Mouse (Mus musculus) embryonic facial prominence, embryonic 10.5 days (tissue): ENCODE results near the gene Samd11. TPM values are rescaled to one million over a fixed set of nuclear protein-coding genes. Genes with fewer than 3 reads are reported as not detected.

Source experiments
- DNase-seq: peaks from one replicate; pipeline ENCODE4 v3.0.0-alpha.2; 2017; ENCODE audit warnings: low spot score
- H3K27ac ChIP-seq: fragments of 300-500 bp; sonication (generic); replicated peaks from 2 replicates; pipeline ENCODE4 v1.5.1; 2016; ENCODE audit warnings: mild to moderate bottlenecking
- H3K27me3 ChIP-seq: fragments of 300-500 bp; sonication (generic); replicated peaks from 2 replicates; pipeline ENCODE4 v1.6.1; 2016; ENCODE audit warnings: low read depth, mild to moderate bottlenecking; ENCODE audit not compliant: poor library complexity, severe bottlenecking
- H3K36me3 ChIP-seq: fragments of 300-500 bp; sonication (generic); replicated peaks from 2 replicates; pipeline ENCODE4 v1.6.1; 2016; ENCODE audit warnings: mild to moderate bottlenecking, moderate library complexity
- H3K4me1 ChIP-seq: fragments of 300-500 bp; sonication (generic); 2 replicates; pipeline ENCODE4 v1.6.1; 2016
- H3K4me3 ChIP-seq: fragments of 300-500 bp; sonication (generic); 2 replicates; pipeline ENCODE4 v1.5.1; 2016; ENCODE audit warnings: mild to moderate bottlenecking, moderate library complexity
- H3K9me3 ChIP-seq: fragments of 300-500 bp; sonication (generic); 2 replicates; pipeline ENCODE4 v1.6.1; 2016; ENCODE audit warnings: mild to moderate bottlenecking
- WGBS: fragments of 180-500 bp; shearing (Covaris S2); methylation state at CpG from one replicate; pipeline ENCODE4 v1.1.7; 2016; 5-methylcytosine and 5-hydroxymethylcytosine counted together
- polyA plus RNA-seq: library from polyadenylated mRNA; unstranded; fragments of >200 nt; fragmentation: Nextera tagmentation; extraction: Ambion mirVana; gene quantifications from 2 replicates; pipeline ENCODE4 v1.2.1, GENCODE M21; 2016

The Samd11 gene
- polyA plus RNA-seq, result 1.2 and 1.6 TPM in 2 replicates

DNA sequence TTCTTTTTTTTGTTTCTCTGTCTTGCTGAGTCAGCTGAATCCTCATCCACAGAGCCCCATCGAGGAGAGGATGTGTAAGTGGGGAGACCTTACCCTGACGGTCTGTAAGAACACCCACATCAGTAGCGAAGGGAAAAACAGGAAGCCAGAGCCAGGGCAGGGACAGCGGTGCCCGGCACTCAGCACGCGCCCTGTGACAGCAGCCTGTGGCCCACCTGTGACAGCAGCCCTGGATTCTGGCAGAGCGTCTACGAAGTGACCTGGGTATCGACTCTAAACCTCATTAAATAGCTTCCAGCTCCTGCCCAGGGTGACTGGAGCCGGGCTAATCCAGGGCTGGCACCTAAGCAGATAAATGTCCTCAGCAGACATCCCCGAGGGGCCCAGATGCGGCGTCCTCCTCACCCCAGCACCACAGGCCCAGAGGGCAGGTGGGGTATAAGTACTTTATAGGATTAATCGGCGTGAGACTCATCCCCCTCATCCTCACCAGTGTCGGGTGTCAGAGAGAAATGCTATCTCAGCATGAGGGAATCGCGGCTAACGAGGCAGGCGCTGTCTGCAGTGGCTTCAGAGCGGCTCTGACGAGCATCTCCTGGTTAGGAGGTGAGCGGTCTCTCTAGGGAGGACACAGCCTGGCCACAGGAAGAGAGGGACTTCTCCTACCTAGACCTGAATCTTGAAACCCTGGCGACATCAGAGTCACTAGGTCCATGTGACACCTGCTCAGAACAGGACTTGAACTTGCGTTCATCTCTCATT, at the start of gene Samd11:
Samd11 (minus strand) TSS at position 580 of the 762 bp plus-strand sequence.
- 2% methylated on average over 26 of the region's 26 CpGs for WGBS
- no peaks in the 10 kb centered on the region for H3K9me3 ChIP-seq
- peak within 1 kb of the TSS; percentile 39 for H3K4me3 ChIP-seq
- 0 out of 2 replicates have a peak, but pooled peaks cover 3% of the 10 kb centered on the region for H3K36me3 ChIP-seq
- H3K27ac ChIP-seq, result no peak within 1 kb of the TSS
- peaks cover 17% of the 10 kb centered on the region for H3K4me1 ChIP-seq
- H3K27me3 ChIP-seq, result peaks cover 48% of the 10 kb centered on the region
- peak; percentile 36 for DNase-seq

DNA sequence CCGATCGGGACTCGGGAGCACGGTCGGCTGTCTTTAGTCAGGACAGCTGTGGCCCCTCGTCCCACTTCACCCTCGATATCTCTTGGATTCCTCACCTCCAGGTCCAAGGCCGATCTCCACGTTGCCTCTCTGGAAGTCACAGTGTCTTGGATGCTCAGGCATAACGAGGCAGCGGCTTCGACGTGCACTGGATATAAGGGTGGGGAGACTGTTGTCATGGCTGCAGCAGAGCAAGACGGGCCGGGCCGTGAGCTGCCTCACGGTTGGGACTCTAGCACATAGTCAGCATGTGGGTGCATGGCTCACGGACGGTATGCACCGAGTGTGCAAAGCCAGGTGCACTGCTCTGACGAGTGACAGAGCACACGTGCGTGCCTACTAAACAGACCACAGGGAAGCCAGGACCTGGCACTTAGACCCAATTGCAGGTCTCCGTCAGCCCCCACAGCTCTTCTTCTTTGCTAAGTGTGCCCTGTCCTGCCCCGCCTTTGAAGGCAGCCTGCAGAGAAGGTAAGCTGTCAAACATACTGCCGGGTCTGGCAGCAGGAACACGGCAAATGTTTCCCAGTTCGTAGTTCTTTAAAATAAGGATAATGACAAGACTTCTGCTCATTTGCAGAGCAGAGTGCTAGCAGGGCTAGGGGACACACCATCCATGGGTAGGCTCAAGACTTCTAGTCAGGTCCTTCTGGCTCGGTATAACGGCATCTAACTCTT, 938 bp downstream of the Samd11 start:
- DNase-seq, result peak; percentile 46
- peak overlapping the region; percentile 39 for H3K4me3 ChIP-seq
- peaks cover 8% of the 10 kb centered on the region for H3K36me3 ChIP-seq
- peaks cover 24% of the 10 kb centered on the region for H3K4me1 ChIP-seq
- 1% methylated on average over 30 of the region's 30 CpGs for WGBS
- no peak overlapping the region for H3K27ac ChIP-seq
- no peaks in the 10 kb centered on the region for H3K9me3 ChIP-seq
- H3K27me3 ChIP-seq, result peaks cover 50% of the 10 kb centered on the region

DNA sequence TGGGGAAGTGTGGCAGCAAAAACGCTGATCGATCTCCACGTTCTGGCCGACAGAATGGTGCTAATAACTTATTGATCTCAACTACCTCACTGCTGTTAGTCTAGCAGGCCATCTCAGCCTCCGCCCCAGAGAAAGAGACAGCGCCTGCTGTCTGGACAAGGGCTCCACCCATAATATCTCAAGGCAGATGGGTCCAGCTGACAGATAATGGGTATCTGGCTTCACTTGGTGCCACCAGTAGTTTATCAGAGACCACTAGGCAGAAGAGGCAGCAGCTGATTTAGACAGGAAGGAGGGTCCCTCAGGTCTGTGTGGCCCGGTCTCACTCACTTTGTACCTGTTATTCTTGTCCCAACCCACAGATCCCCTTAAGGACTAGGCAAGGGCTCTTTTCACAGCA, 2.4 kb downstream of the Samd11 start:
- 47% methylated on average over 7 of the region's 7 CpGs for WGBS
- Histone ChIP-seq H3K27ac (no peak overlapping the region), H3K4me3 (no peak overlapping the region), H3K36me3 (peaks cover 23% of the 10 kb centered on the region), H3K27me3 (peaks cover 50% of the 10 kb centered on the region), H3K4me1 (peaks cover 26% of the 10 kb centered on the region), H3K9me3 (no peaks in the 10 kb centered on the region)
- no peak for DNase-seq

DNA sequence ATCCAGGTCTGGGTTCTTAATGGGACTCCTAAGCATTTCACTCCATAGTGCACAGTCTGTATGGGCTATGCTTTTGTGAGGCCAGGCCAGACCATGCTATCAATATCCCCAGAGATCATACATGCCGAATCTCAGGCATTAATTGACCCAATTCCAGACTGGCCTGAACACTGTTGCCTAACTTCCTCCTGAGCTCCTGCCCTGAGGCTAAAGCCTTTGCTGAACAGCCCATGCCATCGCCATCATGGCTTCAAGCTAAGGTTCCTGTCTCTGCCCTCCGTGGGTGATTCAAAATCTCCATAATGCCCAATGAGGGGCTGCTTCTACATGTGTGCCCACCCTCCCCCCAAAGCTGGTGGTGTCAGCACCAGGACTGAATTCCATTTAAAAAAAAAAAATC, 2.8 kb downstream of the Samd11 start:
- H3K4me1 ChIP-seq, result peaks cover 26% of the 10 kb centered on the region
- 32% methylated on average over 3 of the region's 3 CpGs for WGBS
- peaks cover 50% of the 10 kb centered on the region for H3K27me3 ChIP-seq
- H3K9me3 ChIP-seq, result no peaks in the 10 kb centered on the region
- no peak overlapping the region; the same call in 1 of the 2 replicates for H3K27ac ChIP-seq
- 0 out of 2 replicates have a peak overlapping the region, but pooled peaks have one; percentile 11 for H3K4me3 ChIP-seq
- H3K36me3 ChIP-seq, result peaks cover 27% of the 10 kb centered on the region
- DNase-seq, result no peak

DNA sequence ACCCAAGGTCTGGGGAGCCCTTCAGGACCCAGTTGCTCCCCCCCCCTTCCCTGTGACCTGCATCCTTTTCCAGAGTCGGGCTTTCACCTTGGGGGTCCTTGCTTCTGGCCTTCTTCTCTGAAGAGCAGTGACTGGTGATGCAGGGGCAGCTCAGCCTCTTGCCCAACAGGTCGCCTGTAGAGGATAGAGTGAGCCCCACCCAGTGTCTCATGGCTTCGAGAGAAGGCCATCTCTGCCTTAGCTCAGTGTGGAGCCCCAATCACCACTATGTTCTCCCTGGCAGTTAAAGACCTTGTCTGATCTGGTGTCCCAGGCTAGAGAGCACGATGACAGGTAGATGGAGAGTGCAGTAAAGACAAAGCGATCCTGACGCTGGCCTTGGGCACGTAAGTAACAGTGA, 3.3 kb downstream of the Samd11 start:
- no peak overlapping the region for H3K27ac ChIP-seq
- peaks cover 26% of the 10 kb centered on the region for H3K4me1 ChIP-seq
- H3K9me3 ChIP-seq, result no peaks in the 10 kb centered on the region
- peaks cover 50% of the 10 kb centered on the region for H3K27me3 ChIP-seq
- no peak for DNase-seq
- 28% methylated on average over 7 of the region's 7 CpGs for WGBS
- peaks cover 32% of the 10 kb centered on the region for H3K36me3 ChIP-seq
- H3K4me3 ChIP-seq, result no peak overlapping the region

DNA sequence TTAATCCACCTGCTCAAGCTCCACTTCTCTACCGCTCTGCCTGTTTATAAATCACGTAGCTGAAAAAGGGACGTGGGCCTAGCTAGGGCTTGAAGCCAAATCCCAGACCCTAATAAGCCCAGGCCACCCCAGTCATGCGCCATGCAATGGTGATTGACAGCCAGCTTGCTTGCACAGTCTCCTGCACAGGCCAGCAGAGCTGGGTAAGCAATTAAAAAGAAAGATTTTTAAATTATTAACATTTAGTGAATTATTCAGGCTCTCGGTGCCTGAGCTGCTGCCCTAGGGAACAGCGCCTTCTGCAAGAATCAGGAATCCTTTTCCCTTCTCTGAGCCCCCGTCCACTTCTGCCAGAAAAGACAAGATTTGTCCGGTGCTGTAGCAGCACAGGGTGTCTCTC, 4.4 kb downstream of the Samd11 start:
- Histone ChIP-seq H3K27me3 (peaks cover 50% of the 10 kb centered on the region), H3K27ac (no peak overlapping the region), H3K9me3 (no peaks in the 10 kb centered on the region), H3K4me3 (no peak overlapping the region), H3K4me1 (peaks cover 26% of the 10 kb centered on the region), H3K36me3 (peaks cover 43% of the 10 kb centered on the region)
- WGBS, result 77% methylated on average over 8 of the region's 8 CpGs
- no peak for DNase-seq

DNA sequence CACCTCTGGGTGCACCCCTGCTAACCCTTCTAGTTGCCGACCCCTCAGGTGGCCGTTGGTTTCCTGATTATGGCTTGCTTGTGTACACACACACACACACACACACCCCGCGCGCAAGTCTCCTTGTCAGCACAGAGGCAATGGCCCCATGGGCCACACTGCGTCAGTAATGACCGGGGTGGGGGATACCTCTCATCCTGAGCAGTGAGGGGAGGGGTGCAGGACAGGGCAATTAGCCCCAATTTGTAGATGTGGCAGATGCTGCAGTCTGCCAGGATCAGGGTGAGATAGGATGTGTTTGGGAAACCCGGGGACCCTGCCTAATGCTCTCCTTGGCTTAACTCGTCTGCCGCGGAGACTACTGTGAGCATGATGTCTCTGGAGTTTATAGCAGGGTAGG, 5.9 kb downstream of the Samd11 start:
- Histone ChIP-seq H3K9me3 (no peaks in the 10 kb centered on the region), H3K27ac (no peak overlapping the region), H3K36me3 (peaks cover 58% of the 10 kb centered on the region), H3K4me1 (peaks cover 17% of the 10 kb centered on the region), H3K4me3 (no peak overlapping the region), H3K27me3 (peaks cover 37% of the 10 kb centered on the region)
- 70% methylated on average over 11 of the region's 11 CpGs for WGBS
- DNase-seq, result no peak

DNA sequence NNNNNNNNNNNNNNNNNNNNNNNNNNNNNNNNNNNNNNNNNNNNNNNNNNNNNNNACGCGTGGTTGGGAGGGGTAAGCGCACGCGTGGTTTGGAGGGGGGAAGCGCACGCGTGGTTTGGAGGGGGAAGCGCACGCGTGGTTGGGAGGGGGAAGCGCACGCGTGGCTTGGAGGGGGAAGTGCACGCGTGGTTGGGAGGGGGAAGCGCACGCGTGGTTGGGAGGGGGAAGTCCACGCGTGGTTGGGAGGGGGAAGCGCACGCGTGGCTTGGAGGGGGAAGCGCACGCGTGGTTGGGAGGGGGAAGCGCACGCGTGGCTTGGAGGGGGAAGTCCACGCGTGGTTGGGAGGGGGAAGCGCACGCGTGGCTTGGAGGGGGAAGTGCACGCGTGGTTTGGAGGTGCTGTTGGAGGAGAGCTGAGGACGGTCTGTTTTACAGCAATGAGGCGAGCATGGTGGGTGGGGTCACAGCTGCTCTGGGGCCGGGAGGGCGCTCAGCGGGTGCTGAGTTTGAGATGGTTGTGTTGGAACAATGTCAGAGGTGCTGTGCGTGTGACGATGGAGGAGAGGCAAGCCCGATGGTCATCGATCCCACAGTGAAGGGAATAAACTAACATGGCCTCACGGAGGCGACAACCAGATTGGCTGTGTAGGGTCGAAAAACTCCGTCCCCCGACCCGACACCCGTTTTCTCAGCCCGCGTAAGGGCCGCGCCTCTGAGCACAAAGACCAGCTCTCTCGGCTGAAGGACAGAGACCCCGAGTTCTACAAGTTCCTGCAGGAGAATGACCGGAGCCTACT, 18.6 kb downstream of the Samd11 start:
- peak; percentile 54 for DNase-seq
- Histone ChIP-seq H3K9me3 (no peaks in the 10 kb centered on the region), H3K4me3 (peak overlapping the region; percentile 74), H3K36me3 (peaks cover 65% of the 10 kb centered on the region), H3K27me3 (no peaks in the 10 kb centered on the region), H3K4me1 (peaks cover 21% of the 10 kb centered on the region), H3K27ac (peak overlapping the region; percentile 89)
- 24% methylated on average over 58 of the region's 60 CpGs for WGBS

DNA sequence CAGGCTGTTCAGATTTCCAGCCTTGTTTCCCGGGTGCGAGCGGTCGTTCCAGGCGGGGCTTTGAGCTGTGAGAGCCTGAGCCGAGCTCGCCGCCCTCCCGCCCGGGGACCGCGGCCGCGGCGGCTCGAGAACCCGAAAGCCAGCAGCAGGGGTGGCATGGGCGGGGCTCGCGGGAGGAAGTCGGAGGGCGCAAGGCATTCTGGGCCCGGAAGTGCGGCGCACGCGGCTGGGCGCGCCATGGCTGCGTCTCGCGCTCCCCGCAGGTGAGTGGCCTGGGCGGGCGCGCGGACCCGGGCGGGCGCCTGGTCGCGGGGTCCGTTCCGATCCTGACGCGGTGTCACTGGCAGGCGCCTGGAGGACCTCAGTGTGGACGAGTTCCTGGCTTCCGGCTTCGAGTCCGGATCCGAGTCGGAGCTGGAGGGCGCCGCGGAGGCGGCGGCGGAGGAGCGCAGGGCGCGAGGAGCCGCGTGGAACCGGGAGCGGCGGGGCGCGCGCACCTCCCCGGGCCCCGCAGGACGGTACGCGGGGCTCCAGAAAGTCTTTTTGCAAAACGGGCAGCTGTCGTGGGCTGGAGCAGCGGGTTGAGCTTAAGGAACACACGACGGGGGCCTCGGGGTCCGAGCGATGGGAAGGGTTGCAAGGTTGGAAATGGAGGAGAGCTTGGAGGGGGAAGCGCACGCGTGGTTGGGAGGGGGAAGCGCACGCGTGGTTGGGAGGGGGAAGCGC, 19.5 kb downstream of the Samd11 start, which contains the start of gene Noc2l:
Noc2l (plus strand) TSS at position 203 of the 726 bp plus-strand sequence.
- peak; percentile 96 for DNase-seq
- peaks cover 21% of the 10 kb centered on the region for H3K4me1 ChIP-seq
- H3K9me3 ChIP-seq, result no peaks in the 10 kb centered on the region
- H3K27ac ChIP-seq, result peak within 1 kb of the TSS; percentile 91
- no peaks in the 10 kb centered on the region for H3K27me3 ChIP-seq
- H3K36me3 ChIP-seq, result peaks cover 65% of the 10 kb centered on the region
- WGBS, result under 1% methylated on average over 90 of the region's 90 CpGs
- H3K4me3 ChIP-seq, result peak within 1 kb of the TSS; percentile 74

DNA sequence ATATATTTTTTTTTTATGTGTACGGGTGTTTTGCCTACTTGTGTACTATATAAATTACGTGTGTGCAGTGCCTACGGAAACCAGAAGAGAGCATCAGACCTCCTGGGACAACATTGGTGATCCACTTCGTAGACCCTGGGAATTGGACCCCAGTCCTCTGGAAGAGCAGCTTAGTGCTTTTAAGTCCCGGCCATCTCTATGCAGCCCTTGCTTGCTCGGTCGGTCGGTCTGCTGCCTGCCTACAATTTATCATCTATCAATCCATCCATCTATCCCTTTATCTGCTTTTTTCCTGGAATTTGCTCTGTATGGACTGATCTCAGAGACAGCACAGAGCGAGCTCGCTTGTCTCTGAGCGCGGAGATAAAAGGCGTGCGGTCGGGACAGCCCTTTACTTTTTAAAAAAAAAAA, 20.1 kb downstream of the Samd11 start:
- DNase-seq, result peak; percentile 59
- Histone ChIP-seq H3K27me3 (no peaks in the 10 kb centered on the region), H3K4me3 (peak overlapping the region; percentile 74), H3K27ac (peak overlapping the region; percentile 89), H3K9me3 (no peaks in the 10 kb centered on the region), H3K36me3 (peaks cover 65% of the 10 kb centered on the region), H3K4me1 (peaks cover 21% of the 10 kb centered on the region)
- WGBS, result under 1% methylated on average over 15 of the region's 15 CpGs

DNA sequence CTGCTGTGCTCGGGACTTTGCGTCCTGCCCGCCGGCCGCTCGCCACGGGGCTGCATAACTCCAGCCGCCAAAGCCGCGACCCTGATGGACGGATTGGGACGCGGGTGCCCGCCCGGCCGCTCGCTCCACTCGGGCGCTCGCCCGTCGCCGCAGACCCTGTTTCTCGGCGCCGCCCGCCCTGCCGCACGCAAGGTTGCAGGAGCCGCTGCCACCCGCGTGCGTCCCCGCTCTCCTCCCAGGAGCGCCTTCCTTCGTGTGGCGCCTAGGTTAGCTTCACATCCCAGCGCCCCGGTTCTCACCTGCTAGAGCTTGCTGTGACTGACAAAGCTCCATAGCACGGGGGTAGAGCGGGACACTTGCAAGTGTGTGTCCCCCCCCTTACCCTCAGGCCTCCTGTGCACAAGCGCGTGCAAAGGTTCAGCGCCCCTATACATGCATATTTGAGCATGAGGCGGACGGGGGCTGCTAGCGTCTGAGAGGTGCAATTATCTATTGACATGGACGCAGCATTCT, 20.7 kb downstream of the Samd11 start, which contains the start of gene Plekhn1:
Plekhn1 (minus strand) TSS at position 157 of the 513 bp plus-strand sequence.
- under 1% methylated on average over 41 of the region's 48 CpGs for WGBS
- Histone ChIP-seq H3K4me3 (peak within 1 kb of the TSS; percentile 74), H3K27me3 (no peaks in the 10 kb centered on the region), H3K27ac (peak within 1 kb of the TSS; percentile 91), H3K9me3 (no peaks in the 10 kb centered on the region), H3K36me3 (peaks cover 65% of the 10 kb centered on the region), H3K4me1 (peaks cover 21% of the 10 kb centered on the region)
- DNase-seq, result peak; percentile 88
